Mouse (Mus musculus): ENCODE results near the gene Ddx42.

- TF ChIP-seq CTCF (IDR thresholded peaks at IDR 0.05; ENCODE audit: low read depth) = no peak
- no peak for TF ChIP-seq EP300 (IDR thresholded peaks at IDR 0.05; ENCODE audit: low read depth)
Observed at GRCm38 (mm10) chr11:106167435-106167834, 49.3 kb upstream of the Ddx42 start.

All from liver, embryonic 14.5 days (tissue).